Mouse (Mus musculus) C2C12 (cell line): ENCODE measurements at regions not wholly inside any gene's neighbourhood (a gene's known extent, or its start where the extent isn't known, plus 50 kb on each side); places are given as distances from the start of the nearest gene placed in this dataset.

Experiments
- CTCF ChIP-seq: IDR thresholded peaks from one replicate; pipeline ENCODE4 v1.5.1; 2011; ENCODE audit not compliant: control insufficient read depth, insufficient read depth, insufficient read length
- MAX ChIP-seq: IDR thresholded peaks from one replicate; pipeline ENCODE4 v1.6.1; 2011; ENCODE audit warnings: mild to moderate bottlenecking, control low read depth

GRCm38 (mm10) chr17:75870492-75870891 lies 318.7 kb upstream of the Fam98a start:
- TF ChIP-seq CTCF (no peak), MAX (no peak)
